Mouse (Mus musculus) spleen, adult 10 weeks (tissue): ENCODE results near the gene Trnt1. TPM values are rescaled to one million over a fixed set of nuclear protein-coding genes. Genes with fewer than 3 reads are reported as not detected.

Experiments used
- polyA plus RNA-seq: library from polyadenylated mRNA; stranded (reverse); fragments of 350-450 nt; fragmentation: Illumina TruSeq; extraction: RNeasy Lipid Tissue Mini Kit (QIAGEN cat#74804); gene quantifications from one replicate; pipeline ENCODE4 v1.2.3, GENCODE M21; 2015; ENCODE audit warnings: low replicate concordance; ENCODE audit not compliant: insufficient read depth

The Trnt1 gene
- 81.2 TPM for polyA plus RNA-seq

DNA sequence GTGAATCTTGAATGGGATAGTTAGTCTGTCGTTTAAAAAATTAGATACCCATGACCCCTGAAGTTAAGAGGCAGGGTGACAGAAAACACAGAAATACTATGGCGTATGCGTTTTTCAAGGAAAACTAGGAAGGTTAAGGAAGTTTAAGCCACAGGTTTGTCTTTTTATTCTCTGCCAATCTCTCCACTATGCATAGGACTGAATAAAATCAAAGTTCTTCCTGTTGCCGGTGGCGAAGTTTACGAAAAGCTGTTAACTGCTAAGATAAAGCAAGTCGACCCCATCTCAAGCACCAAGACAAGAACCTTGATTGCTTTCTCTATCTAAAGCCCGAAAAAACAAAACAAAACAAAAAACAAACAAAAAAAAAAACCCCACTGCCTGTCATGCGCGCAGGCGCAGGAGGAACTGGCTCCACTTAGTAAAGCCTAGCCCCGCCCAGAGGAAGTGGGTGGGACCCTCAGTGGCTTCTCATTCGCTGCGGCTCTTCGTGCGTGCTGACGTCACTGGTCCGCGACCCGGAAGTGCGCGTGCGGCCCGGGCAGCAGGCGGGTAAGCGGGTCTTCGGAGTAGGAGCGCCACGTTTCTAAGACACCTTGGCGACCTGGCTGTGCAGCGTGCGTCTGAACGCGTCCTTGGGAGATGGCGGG is at the start of gene Trnt1:
Gene Trnt1, plus strand, starts transcription at position 481 of the 650 bp plus-strand sequence.

DNA sequence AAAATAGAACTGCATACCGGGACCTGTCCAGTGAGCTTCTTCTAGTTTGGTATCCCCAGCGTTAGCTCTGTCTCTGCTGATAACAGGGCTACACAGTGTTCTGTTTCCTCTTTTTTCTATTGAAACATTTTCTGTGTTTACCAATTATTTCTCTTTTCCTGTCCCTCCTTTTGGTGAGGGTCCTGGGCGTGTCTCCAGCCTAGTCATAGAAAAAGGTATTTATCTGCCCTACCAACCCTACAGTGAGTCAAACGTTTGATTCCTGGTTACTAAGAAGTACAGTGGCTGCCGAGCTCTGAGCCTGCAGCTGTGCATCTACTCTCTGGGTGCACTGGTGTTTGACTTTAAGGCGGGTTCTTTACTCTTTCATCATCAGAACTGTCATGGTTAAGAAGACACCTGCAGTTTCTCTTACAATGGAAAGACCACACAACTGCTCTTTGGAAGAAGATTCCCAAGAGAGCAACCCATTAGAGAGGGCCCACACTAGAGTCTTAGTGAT is 20.0 kb upstream of the Trnt1 start, which contains the start of gene Il5ra:
Gene Il5ra, minus strand, starts transcription at position 151 of the 502 bp plus-strand sequence.

GRCm38 (mm10) chr6:106799333-106800226 is 30.7 kb downstream of the Trnt1 start, which contains the start of gene Crbn:
TSS of gene Crbn (minus strand) at chr6:106800077.

Other genes with a start within 250 kb of the Trnt1 start
- gene Il5ra, start 20.1 kb upstream of the Trnt1 start, polyA plus RNA-seq, result 26.4 TPM
- gene Crbn, start 31.0 kb downstream of the Trnt1 start, polyA plus RNA-seq, result 87.7 TPM